Mouse (Mus musculus): Measurements from ENCODE around the gene Adgrg1. TPM values are rescaled to one million over a fixed set of nuclear protein-coding genes. Genes with fewer than 3 reads are reported as not detected.

Adgrg1 gene
- polyA plus RNA-seq (2015; fragmentation: Illumina TruSeq; extraction: RNeasy Lipid Tissue Mini Kit (QIAGEN cat#74804); ENCODE audit: insufficient read depth, low replicate concordance): 9.3 TPM

DNA sequence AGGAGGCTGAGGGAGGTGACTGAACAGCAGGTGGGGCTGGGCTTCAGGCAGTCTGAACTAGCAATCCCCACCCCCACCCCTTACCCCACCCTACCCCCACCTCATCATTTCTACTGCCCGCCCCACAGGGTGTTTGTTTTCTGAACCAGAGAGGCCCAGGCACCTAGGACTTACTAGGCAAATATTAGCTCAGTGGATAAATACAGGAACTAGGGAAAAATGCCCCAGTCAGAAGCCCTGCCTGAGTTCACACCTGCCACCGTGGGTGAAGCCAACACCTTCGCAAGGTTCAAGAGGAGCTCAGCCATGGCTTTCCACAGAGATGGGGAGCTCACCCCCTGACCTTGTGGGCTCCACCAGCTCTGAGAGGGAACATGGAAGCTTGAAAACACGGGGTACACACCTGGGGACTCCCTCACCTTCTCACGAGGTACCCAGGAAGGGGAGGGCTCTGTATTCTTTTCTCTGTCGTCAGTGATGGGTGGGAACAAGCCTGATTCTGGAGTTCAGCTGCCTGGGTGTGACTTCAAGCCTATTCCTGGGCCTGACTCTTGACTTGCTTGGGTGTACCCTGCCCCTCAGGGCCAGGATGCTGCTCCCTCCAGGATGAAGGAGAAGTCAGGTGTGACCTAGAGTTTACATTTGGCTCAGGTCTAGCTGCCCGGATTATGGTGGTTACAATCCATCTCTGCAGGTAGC is at the start of gene Adgrg1:
Adgrg1 (plus strand) TSS at position 285 of the 699 bp plus-strand sequence.

DNA sequence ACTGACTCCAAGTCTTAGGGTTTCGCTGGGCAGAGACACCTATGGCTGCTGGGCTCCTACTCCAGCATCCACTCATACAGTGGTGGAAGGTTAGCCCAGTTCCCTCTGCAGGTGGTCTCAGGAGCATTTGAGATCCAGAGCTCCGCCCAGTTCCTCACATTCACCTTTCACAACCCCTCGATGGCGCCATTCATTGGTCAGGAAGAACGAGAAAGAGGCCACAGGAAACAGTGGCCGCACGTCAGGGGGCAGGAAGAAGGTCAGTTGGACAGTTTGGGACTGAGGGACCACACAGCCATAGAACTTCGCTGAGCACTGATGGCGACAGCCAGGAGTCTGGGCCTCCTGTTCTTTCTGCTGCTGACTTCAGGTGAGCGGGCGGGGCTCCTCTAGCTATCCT is 42.9 kb downstream of the Adgrg1 start, which contains the start of gene Adgrg3:
Adgrg3 (plus strand) TSS at position 242 of the 400 bp plus-strand sequence.

DNA sequence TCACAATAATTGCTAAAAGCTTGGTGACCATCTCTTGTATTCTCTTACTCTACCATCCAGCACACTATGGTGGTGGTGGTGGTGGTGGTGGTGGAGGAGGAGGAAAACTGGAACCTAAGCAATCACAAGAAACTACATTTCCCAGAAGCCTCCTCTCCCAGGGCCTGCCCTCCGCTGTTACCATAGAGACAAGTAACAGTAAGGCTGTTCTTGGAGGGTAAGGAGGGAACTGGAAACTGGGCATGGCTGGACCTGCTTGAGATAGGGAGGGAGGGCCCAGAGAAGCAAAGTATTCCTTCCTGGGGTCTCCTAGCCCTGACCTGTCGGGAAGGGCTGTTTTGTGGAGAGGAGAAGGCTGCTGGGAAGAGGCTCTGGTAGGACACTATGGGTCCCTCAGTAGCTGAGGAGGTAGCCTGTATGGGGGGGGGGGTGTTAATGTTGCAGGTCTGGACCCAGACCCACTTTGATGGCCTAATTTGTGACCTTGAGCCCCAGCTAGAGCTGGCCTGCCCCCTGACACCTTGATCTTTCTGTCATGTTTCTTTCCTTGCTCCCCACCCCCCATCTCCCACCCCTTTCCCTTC is 80.5 kb downstream of the Adgrg1 start, which contains the start of gene Drc7:
Drc7 (plus strand) TSS at position 177 of the 584 bp plus-strand sequence.

Other genes with a start within 250 kb of the Adgrg1 start
- gene Ccl22, start 229.2 kb upstream of the Adgrg1 start, polyA plus RNA-seq (2015; fragmentation: Illumina TruSeq; extraction: RNeasy Lipid Tissue Mini Kit (QIAGEN cat#74804); ENCODE audit: insufficient read depth, low replicate concordance): 6.1 TPM
- 0.84 TPM for gene Cx3cl1, start 202.7 kb upstream of the Adgrg1 start, polyA plus RNA-seq (2015; fragmentation: Illumina TruSeq; extraction: RNeasy Lipid Tissue Mini Kit (QIAGEN cat#74804); ENCODE audit: insufficient read depth, low replicate concordance)
- gene Ccl17, start 164.3 kb upstream of the Adgrg1 start, polyA plus RNA-seq (2015; fragmentation: Illumina TruSeq; extraction: RNeasy Lipid Tissue Mini Kit (QIAGEN cat#74804); ENCODE audit: insufficient read depth, low replicate concordance): not detected
- 23.9 TPM for gene Coq9, start 136.4 kb upstream of the Adgrg1 start, polyA plus RNA-seq (2015; fragmentation: Illumina TruSeq; extraction: RNeasy Lipid Tissue Mini Kit (QIAGEN cat#74804); ENCODE audit: insufficient read depth, low replicate concordance)
- 36.7 TPM for gene Ciapin1, start 136.4 kb upstream of the Adgrg1 start, polyA plus RNA-seq (2015; fragmentation: Illumina TruSeq; extraction: RNeasy Lipid Tissue Mini Kit (QIAGEN cat#74804); ENCODE audit: insufficient read depth, low replicate concordance)
- 42.1 TPM for gene Polr2c, start 117.3 kb upstream of the Adgrg1 start, polyA plus RNA-seq (2015; fragmentation: Illumina TruSeq; extraction: RNeasy Lipid Tissue Mini Kit (QIAGEN cat#74804); ENCODE audit: insufficient read depth, low replicate concordance)
- gene Dok4, start 98.4 kb upstream of the Adgrg1 start, polyA plus RNA-seq (2015; fragmentation: Illumina TruSeq; extraction: RNeasy Lipid Tissue Mini Kit (QIAGEN cat#74804); ENCODE audit: insufficient read depth, low replicate concordance): 2.5 TPM
- gene Ccdc102a, start 56.7 kb upstream of the Adgrg1 start, polyA plus RNA-seq (2015; fragmentation: Illumina TruSeq; extraction: RNeasy Lipid Tissue Mini Kit (QIAGEN cat#74804); ENCODE audit: insufficient read depth, low replicate concordance): 4.0 TPM
- gene Adgrg5, start 51.1 kb upstream of the Adgrg1 start, polyA plus RNA-seq (2015; fragmentation: Illumina TruSeq; extraction: RNeasy Lipid Tissue Mini Kit (QIAGEN cat#74804); ENCODE audit: insufficient read depth, low replicate concordance): 20.1 TPM
- 1.3 TPM for gene Adgrg3, start 42.9 kb downstream of the Adgrg1 start, polyA plus RNA-seq (2015; fragmentation: Illumina TruSeq; extraction: RNeasy Lipid Tissue Mini Kit (QIAGEN cat#74804); ENCODE audit: insufficient read depth, low replicate concordance)
- gene Drc7, start 80.4 kb downstream of the Adgrg1 start, polyA plus RNA-seq (2015; fragmentation: Illumina TruSeq; extraction: RNeasy Lipid Tissue Mini Kit (QIAGEN cat#74804); ENCODE audit: insufficient read depth, low replicate concordance): not detected
- gene Katnb1, start 106.4 kb downstream of the Adgrg1 start, polyA plus RNA-seq (2015; fragmentation: Illumina TruSeq; extraction: RNeasy Lipid Tissue Mini Kit (QIAGEN cat#74804); ENCODE audit: insufficient read depth, low replicate concordance): 2.6 TPM
- 1.2 TPM for gene Kifc3, start 228.1 kb downstream of the Adgrg1 start, polyA plus RNA-seq (2015; fragmentation: Illumina TruSeq; extraction: RNeasy Lipid Tissue Mini Kit (QIAGEN cat#74804); ENCODE audit: insufficient read depth, low replicate concordance)

Measured in spleen, adult 10 weeks (tissue).